Mouse (Mus musculus): Measurements from ENCODE around the gene Tnfrsf14. TPM values are rescaled to one million over a fixed set of nuclear protein-coding genes. Genes with fewer than 3 reads are reported as not detected.

The Tnfrsf14 gene
- polyA plus RNA-seq, 1 experiment = 2.9 TPM

DNA sequence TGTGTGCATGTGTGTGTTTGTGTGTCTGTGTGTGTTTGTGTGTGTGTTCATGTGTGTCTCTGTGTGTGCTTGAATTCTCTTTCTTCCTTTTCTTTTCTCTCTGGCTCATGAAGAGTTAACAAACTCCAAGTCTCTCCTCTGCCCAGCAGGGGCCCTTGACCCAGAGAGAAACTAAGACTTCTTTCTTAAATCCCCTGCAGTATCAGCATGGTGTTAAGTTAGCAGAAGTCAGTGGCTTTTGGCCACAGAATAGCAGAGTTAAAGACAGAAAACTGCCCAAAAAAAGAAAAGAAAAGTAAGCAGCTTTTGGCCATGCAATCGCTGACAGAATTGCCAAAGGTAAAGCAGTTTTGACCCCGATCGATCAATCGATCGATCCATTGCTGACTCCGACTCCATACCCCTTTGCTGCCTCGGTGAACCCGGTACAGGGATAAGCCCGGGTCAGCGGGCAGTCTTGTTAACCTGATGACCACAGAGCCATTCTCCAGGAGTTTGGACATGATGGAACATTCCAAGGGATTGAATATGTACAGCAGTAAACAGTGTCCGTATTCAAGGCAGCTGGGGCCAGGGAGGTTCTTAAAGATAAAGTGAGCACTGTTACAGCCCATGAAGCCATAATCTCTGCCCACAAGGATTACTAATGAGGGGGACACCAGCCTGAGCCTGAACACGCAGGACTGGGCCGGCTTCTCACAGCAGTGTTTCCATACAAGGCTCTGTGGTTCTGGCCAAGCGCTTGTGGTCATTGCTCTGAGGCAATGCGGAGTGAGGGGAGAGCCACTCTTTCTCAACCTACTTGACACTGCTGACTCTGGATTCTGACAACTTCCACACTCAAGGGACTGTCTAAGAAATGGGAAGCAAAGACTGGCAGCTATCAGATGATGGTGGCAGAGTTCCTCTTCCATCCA, 17.5 kb downstream of the Tnfrsf14 start:
- no peak for TF ChIP-seq GATA1 (IDR thresholded peaks at IDR 0.05; ENCODE audit: low read length)

DNA sequence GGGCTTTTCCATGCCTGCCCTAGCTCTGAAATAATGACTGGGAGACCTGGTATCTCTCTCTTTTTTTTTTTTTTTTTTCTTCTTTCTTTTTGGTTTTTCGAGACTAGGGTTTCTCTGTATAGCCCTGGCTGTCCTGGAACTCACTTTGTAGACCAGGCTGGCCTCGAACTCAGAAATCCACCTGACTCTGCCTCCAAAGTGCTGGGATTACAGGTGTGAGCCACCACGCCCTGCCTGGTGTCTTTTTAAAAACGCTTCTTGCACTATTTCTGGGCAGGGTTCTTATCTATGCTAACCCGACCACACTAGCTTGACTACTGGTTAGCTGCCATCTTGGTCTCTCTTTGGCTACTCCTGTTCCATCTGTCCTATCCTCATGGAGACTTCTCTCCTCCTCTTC, 19.9 kb downstream of the Tnfrsf14 start:
- no peak for TF ChIP-seq GATA1 (IDR thresholded peaks at IDR 0.05; ENCODE audit: low read length)

DNA sequence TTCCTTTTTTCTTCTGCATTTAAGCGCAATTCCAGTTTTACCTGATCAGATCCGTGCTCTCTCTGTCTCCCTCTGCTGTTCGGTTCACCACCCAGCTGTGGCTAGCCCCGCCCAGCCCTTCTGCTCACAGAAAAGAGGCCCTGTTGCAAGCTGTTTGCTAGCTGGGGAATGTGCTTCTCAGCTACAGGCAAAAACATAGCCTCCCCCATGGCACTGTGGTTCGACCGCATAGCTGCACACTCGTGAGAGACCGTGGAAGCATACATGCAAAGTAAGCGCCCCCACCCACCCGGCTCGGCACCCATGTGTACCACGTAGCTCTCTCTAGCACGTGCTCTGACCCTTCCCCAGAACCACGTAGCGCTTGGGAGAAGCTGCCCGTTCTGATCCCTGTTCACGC, 20.5 kb downstream of the Tnfrsf14 start:
- TF ChIP-seq GATA1 (IDR thresholded peaks at IDR 0.05; ENCODE audit: low read length) = no peak

DNA sequence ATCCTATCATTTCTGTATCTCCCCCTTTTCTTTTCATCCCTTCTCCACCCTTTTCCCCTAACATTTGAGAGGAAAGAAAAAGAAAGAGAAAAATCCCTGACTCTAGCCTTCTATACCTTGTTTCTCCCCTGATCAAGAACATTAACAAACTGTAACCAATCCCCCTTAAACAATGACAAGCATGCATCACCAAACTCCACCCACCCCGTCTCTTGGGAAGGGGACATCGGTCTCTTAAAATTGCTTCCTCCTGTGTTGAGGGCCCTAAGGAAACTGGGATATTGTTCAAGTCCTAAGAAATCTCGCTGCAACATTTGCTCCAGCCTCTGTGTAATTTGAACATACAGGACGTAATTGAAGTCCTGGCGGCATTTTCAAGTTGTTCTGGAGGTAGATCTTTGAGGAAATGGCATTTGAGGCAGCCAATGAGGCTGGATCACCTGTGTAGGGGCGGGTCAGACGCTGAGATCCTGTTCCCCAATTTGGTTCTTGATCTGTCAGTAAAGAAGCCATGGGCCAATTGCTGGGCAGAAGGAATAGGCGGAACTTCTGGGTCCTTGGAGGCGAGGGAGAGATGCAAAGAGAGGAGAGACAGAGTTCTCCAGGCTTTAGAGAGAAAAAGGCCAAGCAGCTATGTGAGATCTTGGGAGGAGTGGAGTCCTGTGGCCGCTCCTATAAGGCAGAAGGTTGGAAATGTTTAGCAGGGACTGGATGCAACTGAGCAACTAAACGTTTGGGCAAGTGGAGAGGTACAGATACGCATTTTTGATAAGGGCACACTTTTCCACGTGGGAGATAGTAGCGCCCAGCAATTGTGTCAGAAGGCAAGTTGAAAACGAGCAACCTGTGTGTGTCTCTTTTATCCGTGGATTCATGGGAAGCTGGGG, 23.9 kb downstream of the Tnfrsf14 start:
- no peak for TF ChIP-seq GATA1 (IDR thresholded peaks at IDR 0.05; ENCODE audit: low read length)

DNA sequence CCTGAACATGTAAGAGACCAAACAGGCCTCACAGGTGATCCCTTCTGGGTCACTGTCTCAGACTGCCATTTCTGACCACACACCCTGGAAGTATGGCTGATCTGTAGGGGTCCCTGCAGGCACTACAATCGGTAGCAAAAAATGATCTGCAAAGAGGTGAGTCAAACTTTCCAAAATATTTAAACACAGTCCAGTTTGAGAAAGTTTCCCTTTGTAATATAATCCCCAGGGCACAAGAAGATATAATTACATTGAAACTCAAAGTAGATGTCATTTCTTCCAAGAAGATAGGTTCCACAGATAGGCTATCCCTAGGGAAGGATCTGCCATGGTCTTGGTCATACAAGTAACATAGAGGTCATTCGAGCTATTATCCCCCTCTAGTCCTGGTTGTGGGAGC, 26.0 kb downstream of the Tnfrsf14 start:
- no peak for TF ChIP-seq GATA1 (IDR thresholded peaks at IDR 0.05; ENCODE audit: low read length)

DNA sequence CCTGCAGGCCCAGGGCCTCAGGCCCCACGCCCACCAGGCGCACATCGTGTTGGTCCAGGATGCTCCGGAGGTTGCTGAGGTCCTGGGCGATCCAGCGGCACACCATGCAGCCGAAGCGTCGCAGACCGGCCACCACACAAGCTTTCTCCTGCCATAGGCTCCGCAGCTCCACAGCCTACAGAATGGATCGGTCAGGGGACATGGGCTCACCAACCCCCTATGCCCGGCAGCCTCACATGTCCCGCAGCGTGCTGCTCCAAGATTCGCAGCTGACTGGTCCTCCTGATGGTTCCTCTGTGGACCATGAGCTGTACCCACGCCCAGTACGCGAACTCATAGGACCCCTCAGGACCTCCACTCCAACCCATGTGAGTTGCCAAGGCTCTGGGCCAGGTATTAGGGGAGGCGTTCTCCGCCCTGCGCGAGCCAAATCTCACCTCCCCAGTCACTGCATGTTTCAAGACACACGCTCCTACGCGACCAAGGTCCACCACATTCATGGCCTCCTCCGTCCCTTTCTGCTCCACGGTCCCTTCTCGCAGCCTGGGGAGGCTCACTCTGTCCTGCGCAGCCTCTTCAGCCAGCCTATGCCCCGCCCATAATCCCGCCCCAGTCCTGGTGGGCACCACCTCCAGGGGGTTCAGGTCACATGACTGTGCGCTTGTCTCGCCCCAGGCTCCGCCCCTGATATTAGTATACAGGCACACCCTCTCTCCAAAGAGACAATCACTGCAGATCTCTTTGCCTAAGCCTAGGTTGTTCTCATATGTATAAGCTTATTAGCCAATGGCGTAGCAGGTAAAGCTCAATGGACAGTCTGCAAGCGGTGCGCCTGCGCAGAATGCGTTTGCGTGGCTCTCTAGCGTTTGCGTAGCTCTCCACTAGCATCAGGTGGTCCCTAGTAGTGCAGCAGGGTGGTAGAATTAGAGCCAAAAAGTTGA, 29.6 kb downstream of the Tnfrsf14 start, which contains the start of gene Fam213b:
TSS of gene Fam213b (minus strand) at position 630 of the 941 bp plus-strand sequence.
- no peak for TF ChIP-seq GATA1 (IDR thresholded peaks at IDR 0.05; ENCODE audit: low read length)

DNA sequence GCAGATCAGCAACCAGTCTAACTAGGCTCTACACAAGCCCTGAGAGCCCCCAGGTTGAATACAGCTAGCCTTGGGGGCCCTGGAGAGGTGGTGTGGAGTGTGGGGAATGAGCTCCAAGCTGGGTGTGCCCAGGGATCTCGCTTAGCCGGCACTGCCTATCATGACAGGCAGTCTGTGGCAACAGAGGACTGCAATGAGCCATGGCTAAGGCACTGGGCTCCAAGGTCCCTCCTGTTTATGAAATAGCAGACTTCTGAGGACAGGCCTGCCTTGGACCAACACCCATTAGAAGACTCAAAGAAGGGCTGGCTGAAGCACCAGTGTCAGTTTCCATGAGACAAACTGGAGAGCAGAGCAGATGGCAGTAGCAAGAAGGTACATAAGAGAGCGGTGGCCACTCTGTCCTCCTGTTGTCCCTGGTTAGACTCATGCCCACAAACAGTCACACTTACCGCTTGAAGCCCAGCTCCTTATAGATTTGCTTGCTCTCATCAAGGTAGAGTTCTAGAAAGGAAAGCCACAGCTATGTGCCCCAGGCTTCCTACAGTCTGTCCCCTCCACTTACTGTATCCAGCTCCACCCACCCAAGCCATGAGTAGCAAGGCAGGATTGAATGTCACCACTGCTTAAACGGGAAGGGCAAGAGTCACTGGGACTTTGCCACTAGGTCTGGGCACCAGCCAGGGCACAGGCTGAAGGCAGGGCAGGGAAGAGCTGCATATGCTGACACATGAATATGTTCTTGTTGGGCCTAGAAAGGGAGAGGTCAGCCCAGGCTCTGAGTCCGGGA, 30.5 kb downstream of the Tnfrsf14 start:
- no peak for TF ChIP-seq GATA1 (IDR thresholded peaks at IDR 0.05; ENCODE audit: low read length)

DNA sequence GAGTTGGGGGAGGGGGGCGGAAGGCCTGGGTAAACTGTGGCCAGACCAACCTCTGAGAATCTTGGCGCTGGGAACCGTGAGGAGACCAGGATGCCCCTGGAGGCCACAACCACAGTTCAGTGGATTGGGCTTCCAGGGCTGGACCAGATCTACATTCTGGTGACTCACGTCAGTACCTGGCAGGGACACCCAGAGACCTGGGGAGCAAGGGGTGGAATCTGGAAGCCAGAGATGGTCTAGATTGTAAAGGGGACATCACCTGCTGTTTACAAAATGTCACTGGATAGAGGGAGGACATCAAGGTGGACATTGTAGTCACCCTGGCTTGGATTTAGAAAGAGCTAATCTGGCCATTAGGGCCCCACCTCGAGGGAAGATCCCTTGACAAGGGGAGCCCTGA, 32.8 kb downstream of the Tnfrsf14 start:
- TF ChIP-seq GATA1 (IDR thresholded peaks at IDR 0.05; ENCODE audit: low read length) = no peak

DNA sequence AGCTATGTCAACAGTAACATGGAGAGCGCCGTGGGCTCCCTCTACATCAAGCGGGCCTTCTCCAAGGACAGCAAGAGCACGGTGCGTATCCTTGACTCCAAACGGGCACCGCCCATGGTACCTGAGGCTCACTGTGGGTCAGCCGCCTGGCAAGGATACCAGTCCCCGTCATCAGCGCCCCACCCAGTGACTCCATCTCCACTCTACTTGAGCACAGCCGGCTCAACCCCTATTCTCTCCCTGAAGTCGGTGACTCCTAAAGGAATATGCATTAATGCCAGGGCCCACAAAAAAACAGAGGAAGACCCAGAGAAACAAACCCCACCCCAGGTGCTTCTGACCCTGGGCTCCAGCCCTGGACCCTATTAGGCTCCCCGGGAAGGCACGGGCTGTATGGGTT, 37.5 kb downstream of the Tnfrsf14 start:
- no peak for TF ChIP-seq GATA1 (IDR thresholded peaks at IDR 0.05; ENCODE audit: low read length)

DNA sequence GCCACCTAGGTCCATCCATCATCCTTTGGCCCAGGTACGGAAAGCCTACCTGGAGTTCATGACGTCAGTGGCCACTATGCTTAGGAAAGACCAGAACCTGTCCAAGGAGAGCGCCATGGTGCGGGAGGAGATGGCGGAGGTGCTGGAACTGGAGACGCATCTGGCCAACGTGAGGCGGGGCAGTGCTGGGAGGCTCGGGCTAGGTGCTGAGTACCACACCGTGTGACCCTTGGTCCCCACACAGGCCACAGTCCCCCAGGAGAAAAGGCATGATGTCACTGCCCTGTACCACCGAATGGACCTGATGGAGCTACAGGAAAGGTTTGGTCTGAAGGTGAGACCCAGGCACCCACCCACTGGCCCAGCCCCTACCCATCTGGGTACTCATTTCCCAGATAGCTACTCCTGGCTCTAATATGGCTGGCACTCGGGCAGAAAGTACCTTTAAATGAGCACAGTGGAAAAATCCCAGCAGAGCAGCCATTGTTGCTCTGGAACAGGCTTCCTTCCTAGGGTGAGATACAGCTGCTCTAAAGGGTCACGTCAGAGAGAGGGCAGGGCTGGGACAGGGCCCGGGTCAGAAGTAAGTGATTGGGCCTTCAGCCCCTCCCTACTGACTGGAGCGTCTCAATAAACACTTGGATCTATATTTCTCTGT, 40.6 kb downstream of the Tnfrsf14 start:
- no peak for TF ChIP-seq GATA1 (IDR thresholded peaks at IDR 0.05; ENCODE audit: low read length)

DNA sequence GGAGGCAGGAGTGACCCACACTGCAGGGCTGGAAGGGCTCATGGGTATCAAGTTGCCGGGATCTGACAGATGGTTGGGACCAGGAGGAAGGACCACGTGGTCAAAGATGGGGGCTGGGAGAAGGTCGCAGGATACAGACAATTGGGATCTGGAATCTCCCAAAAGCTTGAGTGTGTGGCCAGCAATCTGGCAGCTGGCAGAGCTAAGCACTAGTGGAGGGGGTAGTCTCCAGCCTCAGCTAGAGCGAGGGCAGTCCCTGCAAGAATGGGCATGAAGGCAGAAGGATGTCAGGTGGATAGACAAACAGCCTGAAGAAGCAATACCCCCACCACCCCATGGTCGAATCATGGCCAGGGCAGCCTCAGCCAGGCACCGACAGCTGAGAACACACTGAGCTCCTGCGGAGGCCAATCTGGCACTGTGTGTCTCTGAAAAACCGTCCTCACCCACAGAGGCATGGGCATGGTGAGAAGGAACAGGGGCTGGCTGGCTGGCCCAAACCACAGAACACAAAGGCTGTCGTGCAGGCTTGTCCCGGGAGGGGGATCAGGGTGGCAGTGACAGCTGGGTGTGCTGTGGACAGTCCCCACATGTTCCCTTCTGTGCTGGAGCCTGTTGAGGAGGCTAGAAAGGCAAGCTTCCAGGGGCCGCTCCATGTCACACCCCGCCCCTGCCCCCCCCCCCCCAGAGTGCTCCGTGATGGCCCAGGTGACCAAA, 41.3 kb downstream of the Tnfrsf14 start:
- TF ChIP-seq GATA1 (IDR thresholded peaks at IDR 0.05; ENCODE audit: low read length) = no peak

DNA sequence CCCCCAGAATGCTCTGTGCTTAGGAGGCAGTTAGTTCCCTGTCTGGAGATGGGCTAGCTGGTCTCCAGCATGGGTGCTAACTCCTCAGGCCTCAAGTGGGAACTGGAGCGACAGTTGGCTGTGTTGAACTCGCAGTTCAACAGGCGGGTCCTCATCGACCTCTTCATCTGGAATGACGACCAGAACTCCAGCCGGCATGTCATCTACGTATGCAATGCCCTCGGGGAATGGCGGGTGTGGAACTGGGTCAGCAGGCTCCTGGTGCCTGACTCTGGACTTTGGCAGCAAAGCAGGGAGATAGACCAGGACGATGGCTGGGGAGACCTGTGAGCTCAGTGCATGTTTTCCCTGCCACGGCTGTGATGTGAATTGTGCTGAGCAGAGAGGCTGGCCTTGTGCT, 42.9 kb downstream of the Tnfrsf14 start:
- no peak for TF ChIP-seq GATA1 (IDR thresholded peaks at IDR 0.05; ENCODE audit: low read length)

DNA sequence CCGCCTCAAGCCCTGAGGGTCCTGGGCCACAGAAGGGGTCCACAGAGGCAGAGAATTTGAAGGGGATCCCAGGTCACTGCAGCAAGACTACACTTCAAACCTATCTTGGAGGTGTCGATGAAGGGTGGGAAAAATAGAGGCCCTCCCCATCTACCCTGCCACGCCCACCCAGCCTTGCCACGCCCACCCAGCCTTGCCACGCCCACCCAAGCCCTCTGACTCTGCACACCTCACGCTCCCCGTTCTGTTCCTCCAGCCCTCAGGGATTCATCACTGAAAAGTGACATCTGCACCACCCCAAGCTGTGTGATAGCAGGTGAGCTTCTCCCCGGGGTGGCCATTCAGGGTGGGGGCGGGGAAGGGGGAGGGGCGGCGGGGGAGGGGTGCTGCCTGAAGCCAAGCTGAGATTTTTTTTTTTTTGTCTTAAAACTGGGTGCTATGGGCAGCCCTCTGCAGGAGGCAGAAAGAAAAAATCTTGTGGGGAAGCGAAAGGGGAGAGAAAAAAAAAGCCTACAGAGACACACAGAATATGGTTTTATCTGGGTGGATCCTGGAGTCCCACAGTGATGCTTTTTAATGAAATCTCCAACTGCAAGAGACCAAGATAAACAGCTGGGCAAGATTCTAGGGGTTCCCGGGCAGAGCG, 46.2 kb downstream of the Tnfrsf14 start:
- TF ChIP-seq GATA1 (IDR thresholded peaks at IDR 0.05; ENCODE audit: low read length) = no peak
